Mouse (Mus musculus): ENCODE data around the gene Nrd1.

DNA sequence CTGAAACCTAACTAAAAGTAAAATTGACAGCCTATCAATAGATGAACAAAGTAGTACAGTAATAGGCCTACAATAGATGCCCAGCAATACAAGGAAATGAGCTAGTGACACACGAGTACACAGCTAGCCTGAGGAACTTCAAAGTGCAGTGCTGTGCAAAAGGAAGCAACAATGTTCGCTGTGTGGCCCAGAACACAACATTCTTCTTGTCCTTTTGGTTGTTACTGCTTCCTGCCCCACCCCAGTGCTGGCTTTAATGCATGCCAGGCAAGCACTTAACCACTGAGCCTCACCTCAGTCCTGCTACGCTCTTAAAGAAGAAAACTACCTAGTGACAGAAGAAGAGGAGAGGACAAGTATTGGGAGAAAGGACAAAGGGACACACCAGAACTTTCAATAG is 79.2 kb downstream of the Nrd1 start:
- no peak for TF ChIP-seq CTCF (IDR thresholded peaks at IDR 0.05; ENCODE audit: low read depth, low read length)
- no peak for TF ChIP-seq POLR2A (IDR thresholded peaks at IDR 0.05; ENCODE audit: borderline replicate concordance, low read depth, low read length)
